Mouse (Mus musculus) regulatory T cell (primary cell): ENCODE results near the gene Tcte1.

Experiments
- in situ Hi-C: fragments of 300-600 bp; cut with MboI, MseI; formaldehyde crosslinking; loops from one replicate; pipeline ENCODE4 v1.15.1; 2025; ENCODE audit warnings: high pct_unique_total_duplicates

Tcte1 gene

GRCm38 (mm10) chr17:45523263-45523662 is at the start of gene Tcte1:
Gene Tcte1 (plus strand): TSS chr17:45523434.
- in situ Hi-C loops, result loop anchor here (10.0 kb wide), 1 partner anchor 558 kb away; no protein-coding TSS in a partner anchor

GRCm38 (mm10) chr17:45473667-45474066 is 49.6 kb upstream of the Tcte1 start:
- in situ Hi-C loops, result no loop called here

- in situ Hi-C loops, result no loop called here
Observed at GRCm38 (mm10) chr17:45474146-45474545, 49.1 kb upstream of the Tcte1 start.

- in situ Hi-C loops, result loop anchor here (5.0 kb wide), 1 partner anchor 77 kb away; no protein-coding TSS in a partner anchor
Observed at GRCm38 (mm10) chr17:45474669-45475465, 48.4 kb upstream of the Tcte1 start, which contains the start of gene Spats1. Gene Spats1 (minus strand): TSS chr17:45475415.

- in situ Hi-C loops, result loop anchor here (5.0 kb wide), 1 partner anchor 74 kb away; no protein-coding TSS in a partner anchor
Observed at GRCm38 (mm10) chr17:45478234-45478825, 44.9 kb upstream of the Tcte1 start.

- in situ Hi-C loops, result no loop called here
Observed at GRCm38 (mm10) chr17:45480429-45480828, 42.8 kb upstream of the Tcte1 start.

GRCm38 (mm10) chr17:45485581-45485980 is 37.7 kb upstream of the Tcte1 start:
- in situ Hi-C loops, result no loop called here

GRCm38 (mm10) chr17:45487216-45487615 is 36.0 kb upstream of the Tcte1 start:
- in situ Hi-C loops, result no loop called here

- in situ Hi-C loops, result no loop called here
Observed at GRCm38 (mm10) chr17:45488321-45489254, 34.6 kb upstream of the Tcte1 start.

GRCm38 (mm10) chr17:45489736-45490135 is 33.5 kb upstream of the Tcte1 start:
- in situ Hi-C loops, result no loop called here

GRCm38 (mm10) chr17:45490532-45491154 is 32.6 kb upstream of the Tcte1 start:
- in situ Hi-C loops, result no loop called here

GRCm38 (mm10) chr17:45495398-45495797 is 27.8 kb upstream of the Tcte1 start:
- in situ Hi-C loops, result no loop called here

GRCm38 (mm10) chr17:45498397-45498796 is 24.8 kb upstream of the Tcte1 start:
- in situ Hi-C loops, result no loop called here

GRCm38 (mm10) chr17:45499516-45499915 is 23.7 kb upstream of the Tcte1 start:
- in situ Hi-C loops, result no loop called here

GRCm38 (mm10) chr17:45500981-45501380 is 22.3 kb upstream of the Tcte1 start:
- in situ Hi-C loops, result no loop called here

GRCm38 (mm10) chr17:45502324-45502723 is 20.9 kb upstream of the Tcte1 start:
- in situ Hi-C loops, result no loop called here

- in situ Hi-C loops, result no loop called here
Observed at GRCm38 (mm10) chr17:45503301-45503973, 19.8 kb upstream of the Tcte1 start.

- in situ Hi-C loops, result no loop called here
Observed at GRCm38 (mm10) chr17:45505941-45506465, 17.2 kb upstream of the Tcte1 start.

- in situ Hi-C loops, result no loop called here
Observed at GRCm38 (mm10) chr17:45506700-45507189, 16.5 kb upstream of the Tcte1 start, which contains the start of gene Aars2. Gene Aars2 (plus strand): TSS chr17:45506841.

GRCm38 (mm10) chr17:45510871-45511270 is 12.4 kb upstream of the Tcte1 start:
- in situ Hi-C loops, result no loop called here
